Mouse (Mus musculus) ovary, adult 18-20 months (tissue): ENCODE measurements around the gene Mapkapk3.
"Not testable (repeated sequence)": the region's sequence is repeated elsewhere in the genome, so short reads cannot be mapped to it uniquely, and the experiment has no call there.

Experiments
- DNase-seq: peaks from one replicate; pipeline ENCODE4 v3.0.0; 2022; ENCODE audit warnings: low spot score, mixed read lengths

Gene Mapkapk3

DNA sequence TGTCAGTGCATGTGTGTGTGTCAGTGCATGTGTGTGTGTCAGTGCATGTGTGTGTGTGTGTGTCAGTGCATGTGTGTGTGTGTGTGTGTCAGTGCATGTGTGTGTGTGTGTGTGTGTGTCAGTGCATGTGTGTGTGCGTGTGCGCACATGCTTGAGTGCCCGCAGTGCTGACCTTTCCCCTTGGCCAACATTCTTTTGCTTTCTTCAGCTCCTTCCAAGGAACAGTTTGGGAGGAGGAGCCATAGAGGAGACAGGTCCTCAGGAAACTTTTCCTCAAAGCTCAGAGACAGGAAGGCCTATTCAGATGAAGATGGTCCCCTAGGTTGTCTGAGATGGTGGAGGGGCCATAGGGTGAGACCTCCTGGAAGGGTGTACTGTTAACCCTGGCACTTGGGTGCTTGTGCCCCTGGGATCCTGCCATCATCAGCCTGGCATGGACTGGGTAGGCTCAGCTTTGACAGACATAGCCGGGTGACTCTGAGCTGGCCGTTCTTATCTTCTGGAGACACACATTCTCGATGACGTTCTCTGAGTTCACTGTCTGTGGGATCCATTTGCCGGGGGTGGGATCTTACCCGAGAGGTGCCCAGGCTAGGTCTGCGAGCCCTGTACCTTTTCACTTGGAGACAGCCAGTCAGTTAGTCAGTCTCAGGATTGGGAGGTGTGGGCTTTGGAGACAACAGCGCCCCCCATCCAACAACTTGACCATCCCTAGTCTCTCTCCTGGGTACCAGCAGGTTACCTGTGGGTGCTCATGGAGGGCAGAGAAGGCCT is 17.6 kb upstream of the Mapkapk3 start:
- no peak for DNase-seq

GRCm38 (mm10) chr9:107306673-107307072 is 17.0 kb upstream of the Mapkapk3 start:
- DNase-seq, result not testable (repeated sequence)

GRCm38 (mm10) chr9:107305601-107306542 is 16.2 kb upstream of the Mapkapk3 start:
- no peak for DNase-seq

GRCm38 (mm10) chr9:107305012-107305411 is 15.3 kb upstream of the Mapkapk3 start:
- no peak for DNase-seq

DNA sequence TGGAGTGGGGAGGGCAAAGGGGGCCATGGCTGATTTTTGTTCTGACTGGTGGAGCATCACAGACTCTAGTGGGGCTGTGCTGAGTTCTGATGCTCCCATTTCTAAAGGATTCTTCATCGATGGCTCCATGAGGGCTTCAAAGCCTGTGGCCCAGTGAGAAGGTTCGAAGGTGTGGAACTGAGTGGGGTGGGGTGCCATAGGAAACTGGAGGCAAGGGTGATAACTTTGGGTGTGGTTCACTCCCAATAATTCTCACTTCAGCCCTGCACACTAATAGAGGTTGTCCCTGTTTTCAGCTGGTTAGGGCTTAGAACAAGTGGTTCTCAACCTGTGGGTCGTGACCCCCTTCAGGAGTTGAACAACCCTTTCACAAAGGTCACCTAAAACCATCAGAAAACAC is 14.7 kb upstream of the Mapkapk3 start:
- no peak for DNase-seq

DNA sequence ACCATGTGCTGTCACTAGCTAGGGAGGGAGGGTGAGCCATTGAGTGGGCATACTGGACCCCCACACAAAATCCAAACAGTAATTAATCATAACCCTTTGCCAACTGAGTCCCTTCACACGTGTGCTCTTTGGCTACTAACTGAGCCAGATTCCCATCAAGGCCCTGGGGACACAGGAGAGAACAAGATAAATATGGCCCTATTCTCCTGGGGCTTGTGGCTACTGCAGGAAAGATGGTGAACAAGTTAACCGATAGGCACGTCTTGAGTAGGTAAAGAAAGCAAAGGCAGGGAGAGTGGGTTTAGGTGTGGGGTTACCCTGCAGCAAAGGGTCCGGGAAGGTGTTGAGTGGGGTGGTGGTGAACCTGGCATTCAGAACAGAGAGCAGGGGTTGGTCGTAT is 14.2 kb upstream of the Mapkapk3 start:
- no peak for DNase-seq

DNA sequence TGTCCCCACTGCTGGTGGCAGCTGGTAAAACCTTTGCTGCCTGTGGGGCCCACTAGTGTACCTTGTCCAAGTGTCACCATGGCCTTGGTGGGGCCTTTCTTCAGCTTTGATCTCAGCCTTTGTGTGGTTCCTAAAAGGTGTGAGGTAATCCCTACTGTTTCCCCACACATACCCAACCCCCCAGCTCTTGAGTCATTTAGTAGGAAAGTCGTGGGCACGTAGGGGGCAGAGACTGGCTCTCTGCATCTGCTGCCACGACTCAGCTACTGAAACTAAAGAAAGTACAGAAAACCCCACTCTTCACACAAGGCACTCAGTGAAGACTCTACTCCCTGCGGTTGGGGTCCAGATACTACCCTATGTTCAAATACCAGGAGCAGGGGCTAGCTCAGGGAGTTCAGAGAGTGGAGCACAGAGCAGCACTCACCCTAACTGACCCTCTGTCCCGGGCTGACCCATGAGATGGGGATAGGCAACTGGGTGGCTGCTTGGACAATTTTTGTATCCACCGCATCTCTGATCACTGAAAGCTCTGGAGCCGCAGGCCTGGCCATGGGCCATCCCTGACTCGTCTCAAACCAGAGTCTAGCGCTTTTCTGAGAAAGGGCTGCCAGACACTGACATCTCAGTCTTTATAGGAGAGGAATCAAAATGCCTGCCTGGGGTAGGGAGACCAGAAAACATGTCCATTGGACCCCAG is 13.6 kb upstream of the Mapkapk3 start:
- no peak for DNase-seq

DNA sequence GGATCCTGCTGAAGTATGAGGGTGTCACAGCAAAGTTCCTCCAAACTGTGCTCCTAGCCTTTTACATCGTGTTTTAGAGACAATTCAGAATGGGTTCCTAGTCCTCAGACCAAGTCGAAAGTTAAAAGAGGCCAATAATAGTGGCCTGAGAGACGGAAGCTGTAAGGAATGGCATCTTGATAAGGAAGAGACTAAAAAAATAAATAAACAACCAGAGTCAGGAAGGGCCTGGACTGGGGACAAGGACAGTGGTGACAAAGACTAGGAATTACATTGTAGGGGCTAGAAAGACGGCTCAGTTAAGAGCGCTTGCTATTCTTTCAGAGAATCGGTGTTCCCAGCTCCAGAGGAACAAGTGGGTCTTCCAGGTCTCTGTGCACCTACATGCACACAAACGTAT is 12.9 kb upstream of the Mapkapk3 start:
- no peak for DNase-seq

GRCm38 (mm10) chr9:107301554-107302331 is 12.1 kb upstream of the Mapkapk3 start:
- no peak for DNase-seq

- no peak for DNase-seq
Observed at GRCm38 (mm10) chr9:107300224-107300973, 10.7 kb upstream of the Mapkapk3 start.

DNA sequence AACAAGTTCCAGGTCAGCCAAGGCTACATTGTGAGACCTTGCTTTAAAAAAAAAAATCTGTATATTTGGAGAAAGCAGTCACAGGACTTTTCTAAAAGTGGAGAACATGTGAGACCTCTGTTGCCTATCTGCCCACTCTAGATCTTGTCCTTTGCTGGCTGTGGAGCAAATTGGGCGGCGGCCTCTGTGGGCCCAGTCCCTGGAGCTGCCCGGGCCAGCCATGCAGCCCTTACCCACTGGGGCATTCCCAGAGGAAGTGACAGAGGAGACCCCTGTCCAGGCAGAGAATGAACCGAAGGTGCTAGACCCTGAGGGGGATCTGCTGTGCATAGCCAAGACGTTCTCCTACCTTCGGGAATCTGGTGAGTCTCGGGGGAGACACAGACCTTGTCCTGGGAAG is 10.1 kb upstream of the Mapkapk3 start:
- DNase-seq, result no peak

DNA sequence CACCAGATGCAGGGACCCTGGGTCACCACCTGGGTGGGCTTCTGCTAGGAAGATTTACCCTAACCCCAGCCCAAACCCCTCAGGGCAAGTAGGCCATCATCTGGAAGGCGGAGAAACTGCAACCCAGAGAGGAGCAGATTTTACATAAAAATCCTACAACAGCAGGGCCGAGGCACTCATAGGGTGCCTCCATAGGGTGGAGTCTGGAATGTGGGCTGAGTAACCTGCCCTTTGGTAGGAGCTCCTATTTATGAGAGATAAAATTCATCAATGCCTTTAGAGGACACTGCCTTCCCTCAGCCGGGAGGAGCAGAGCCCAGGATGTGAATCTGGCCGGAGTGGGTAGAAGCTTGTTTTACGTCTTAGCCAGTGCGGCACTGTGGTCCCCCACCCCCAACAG is 9.2 kb upstream of the Mapkapk3 start:
- no peak for DNase-seq

GRCm38 (mm10) chr9:107298059-107298780 is 8.5 kb upstream of the Mapkapk3 start:
- no peak for DNase-seq

DNA sequence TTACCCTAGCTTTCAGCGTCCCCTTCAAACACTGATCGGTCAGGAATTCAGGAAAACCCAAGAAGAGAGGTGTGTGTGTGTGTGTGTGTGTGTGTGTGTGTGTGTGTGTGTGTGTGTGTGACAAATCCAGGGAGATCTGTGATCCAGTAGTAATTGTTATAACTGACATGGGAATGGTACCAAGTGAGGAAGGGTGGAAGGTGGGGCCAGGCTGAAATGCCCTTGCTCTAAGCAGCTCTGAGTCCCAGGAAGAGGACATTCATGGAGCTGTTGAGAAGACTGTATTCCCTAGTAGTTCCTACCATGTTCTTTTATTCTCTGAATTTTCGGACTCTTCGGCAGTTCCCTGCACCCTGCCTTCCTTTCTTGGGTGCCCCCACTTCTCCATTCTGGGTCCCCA is 8.0 kb upstream of the Mapkapk3 start:
- no peak for DNase-seq

GRCm38 (mm10) chr9:107297059-107297458 is 7.4 kb upstream of the Mapkapk3 start:
- no peak for DNase-seq

DNA sequence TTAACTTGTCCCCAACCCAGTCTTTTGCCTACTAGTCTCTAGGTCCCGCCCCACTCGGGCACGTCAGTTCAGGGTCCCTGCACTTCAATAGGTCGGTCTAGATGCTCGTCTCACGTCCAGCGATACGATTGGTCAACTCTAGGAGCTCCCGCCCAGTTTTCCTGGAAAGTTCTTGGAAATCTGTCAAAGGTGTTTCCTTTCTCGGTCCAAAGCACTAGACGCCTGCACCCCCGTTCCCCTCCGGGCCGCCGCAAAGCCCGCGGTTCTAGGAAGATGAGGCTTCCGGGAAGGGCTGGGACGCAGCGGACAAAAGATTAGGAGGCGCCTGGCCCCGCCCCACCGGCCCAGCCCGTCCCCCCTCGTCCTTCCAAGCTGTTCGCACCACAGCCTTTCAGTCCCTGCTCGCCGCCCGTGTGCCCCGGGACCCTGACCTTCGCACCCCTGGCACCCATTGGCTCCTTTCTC is 6.9 kb upstream of the Mapkapk3 start:
- peak; percentile 92 for DNase-seq

DNA sequence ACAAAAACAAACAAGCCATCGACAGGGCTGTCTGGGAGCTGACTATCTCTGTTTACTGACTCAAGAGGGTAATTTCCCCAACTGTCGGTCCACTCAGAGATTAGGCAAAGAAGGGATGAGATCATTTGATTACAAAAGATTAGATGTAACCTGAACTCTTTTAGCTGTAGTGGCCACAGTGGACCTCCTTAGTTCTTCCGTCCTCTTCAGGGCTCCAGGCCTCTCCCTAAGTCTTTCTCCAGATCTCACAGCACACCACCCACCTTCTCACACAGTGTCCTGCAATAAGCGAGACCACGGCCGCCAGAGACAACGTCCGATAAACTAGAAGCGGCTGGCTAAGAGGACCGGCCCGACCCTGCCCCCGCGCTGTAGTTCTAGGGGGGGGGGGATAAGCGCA is 6.4 kb upstream of the Mapkapk3 start:
- no peak for DNase-seq

DNA sequence AAGGTAGTCTGAATTCAATTTTAAA is 6.2 kb upstream of the Mapkapk3 start, which contains the start of gene Cish:
TSS of gene Cish (plus strand) at position 11 of the 25 bp plus-strand sequence.
- no peak for DNase-seq

GRCm38 (mm10) chr9:107295616-107296015 is 5.9 kb upstream of the Mapkapk3 start:
- DNase-seq, result no peak

GRCm38 (mm10) chr9:107294249-107294648 is 4.6 kb upstream of the Mapkapk3 start:
- DNase-seq, result no peak

GRCm38 (mm10) chr9:107290897-107291296 is 1.2 kb upstream of the Mapkapk3 start:
- no peak for DNase-seq
